Mouse (Mus musculus) spleen, embryonic (tissue): ENCODE measurements around the gene AU022252.

Experiments
- CTCF ChIA-PET: fragments of 350-600 bp; sonication (Branson Sonifier 250); formaldehyde crosslinking; loops from one replicate; lab custom pipeline; 2022; lab: Charles Lee

AU022252 gene

DNA sequence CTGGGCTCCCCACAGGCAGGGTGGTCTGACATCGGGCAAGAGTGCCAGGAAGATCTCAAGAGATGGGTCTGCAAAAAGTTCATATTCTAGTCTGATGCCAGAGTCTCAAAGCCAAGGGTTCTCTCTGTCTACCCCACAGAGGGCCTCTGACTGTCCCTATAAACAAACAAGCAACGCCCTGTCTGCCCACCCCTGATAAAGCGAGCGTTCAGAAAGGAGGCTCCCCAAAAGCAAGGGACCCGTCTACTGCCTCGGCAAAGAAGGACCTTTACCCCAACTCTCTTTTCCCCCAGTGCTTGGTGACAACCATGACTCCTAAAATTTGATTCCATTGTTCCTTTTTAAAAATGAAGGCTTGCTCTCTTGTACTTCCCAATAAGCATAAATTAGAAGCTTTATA lies 42.6 kb downstream of the AU022252 start, which contains the start of gene Ermap:
TSS of gene Ermap (minus strand) at position 148 of the 400 bp plus-strand sequence.
- CTCF ChIA-PET: interaction anchor here (0.6 to 0.7 kb wide), 2 partner anchors 17 to 543 kb away, joined by 3 read pairs; no protein-coding TSS in a partner anchor

DNA sequence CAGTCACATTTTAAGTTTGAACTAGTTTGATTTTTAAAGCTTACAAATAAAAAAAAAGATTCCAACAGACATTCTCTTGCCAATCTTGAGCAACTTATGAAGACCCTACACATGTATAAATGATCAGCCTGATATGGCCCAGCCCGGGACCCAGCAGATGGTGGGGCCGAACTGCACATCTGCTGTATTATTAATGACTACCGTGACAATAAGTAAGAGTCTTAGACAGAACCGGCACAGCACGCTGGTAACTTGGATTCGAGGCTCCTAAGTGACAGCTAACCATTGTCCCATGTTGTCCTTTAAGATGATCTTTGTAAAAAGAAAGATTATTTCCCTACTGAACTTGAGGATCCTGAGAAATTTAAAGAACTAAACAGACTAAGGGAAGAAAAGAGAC lies 43.1 kb downstream of the AU022252 start:
- CTCF ChIA-PET: interaction anchor here (0.6 to 0.7 kb wide), 2 partner anchors 16 to 543 kb away, joined by 3 read pairs; no protein-coding TSS in a partner anchor

DNA sequence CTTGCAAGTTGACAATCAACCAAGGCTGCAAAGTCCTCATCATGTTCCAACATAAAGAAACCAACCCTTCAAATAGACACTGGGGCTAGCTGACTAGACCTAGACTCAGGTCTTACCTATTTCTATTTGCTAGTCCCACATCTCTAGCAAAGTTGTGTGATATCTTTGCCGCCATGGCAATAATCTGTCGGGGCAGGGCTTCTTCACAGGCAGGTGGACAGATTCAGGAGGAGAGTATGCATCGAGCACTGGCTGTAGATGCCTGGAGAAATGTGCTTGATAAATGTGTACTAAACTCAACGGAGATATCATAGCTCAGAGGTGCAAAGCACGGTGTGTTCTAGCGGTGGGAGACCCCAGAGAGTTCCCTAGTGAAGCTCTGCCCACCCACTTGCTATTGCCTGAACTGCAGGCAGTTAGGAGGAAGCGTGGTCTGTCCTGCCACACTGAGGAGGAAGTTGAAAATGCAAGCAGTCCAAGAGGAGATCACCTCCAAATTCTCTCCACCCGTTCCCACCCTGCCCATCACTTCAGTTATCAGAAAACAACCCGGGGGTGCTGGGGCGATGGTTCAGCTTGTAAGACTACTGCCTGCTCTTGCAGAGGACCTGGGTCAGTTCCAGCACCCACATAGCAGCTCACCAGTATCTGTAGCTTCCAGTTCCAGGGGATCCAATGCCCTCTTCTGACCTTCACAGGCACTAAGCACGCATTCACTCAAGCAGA lies 44.3 kb downstream of the AU022252 start:
- CTCF ChIA-PET: no interaction called here

DNA sequence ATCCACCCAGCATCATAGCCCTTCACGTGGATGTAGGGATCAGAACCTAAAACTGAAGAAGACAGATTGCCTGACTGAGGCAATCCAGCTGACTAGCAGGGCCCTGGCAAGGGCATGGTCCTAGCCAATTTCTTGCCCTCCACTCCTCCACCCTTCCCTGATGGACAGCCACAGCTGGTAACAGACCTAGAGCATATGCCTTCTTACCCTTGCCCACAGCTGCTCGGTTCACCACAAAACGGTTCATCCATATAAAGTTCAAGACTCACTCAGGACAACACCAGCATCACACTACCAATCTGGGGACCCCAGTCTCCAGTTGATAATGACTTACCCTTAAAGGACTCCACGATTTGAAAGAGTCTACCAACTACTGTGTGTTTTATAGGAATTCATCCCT lies 46.7 kb downstream of the AU022252 start:
- CTCF ChIA-PET: no interaction called here

DNA sequence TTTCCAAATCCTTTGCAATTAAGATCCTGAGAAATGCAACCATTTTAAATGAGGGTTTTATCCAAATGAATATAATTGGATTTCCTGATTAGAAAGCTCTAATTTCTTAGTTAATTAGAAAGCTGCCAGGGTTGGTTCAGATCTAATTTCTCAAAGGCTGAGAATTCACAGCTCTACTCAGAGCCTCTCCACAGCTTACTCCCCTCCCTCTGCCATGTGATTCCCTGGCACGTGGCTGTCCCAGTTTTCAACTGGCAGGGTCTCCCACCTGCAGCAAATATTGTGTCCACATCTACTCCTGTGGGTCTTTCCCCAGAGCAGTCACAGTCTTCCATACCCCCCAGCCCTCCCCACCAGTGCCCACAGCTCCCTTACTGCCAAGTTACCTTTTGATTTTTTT lies 49.0 kb downstream of the AU022252 start:
- CTCF ChIA-PET: interaction anchor here (0.9 kb wide), 1 partner anchor 10 kb away, joined by 3 read pairs; no protein-coding TSS in a partner anchor

DNA sequence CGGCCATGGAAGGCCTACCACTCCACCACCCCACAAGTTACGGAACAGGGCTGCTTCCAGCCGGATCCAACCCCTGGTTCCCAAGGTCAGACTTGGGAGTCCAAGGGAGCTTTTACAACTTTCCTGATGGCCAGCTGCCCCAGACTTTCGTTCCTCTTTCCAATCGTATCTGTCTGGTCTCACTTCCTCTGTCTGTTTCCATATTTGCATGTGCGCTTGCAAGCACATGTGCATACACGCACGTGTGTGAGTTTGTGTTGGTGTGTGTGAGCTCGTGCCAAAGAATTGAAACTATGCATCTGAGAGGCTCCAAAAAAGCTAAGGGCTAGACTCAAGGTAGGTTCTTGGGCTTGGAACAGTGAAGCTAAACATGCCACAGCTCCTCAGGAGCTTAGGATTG lies 51.1 kb downstream of the AU022252 start:
- CTCF ChIA-PET: interaction anchor here (0.7 kb wide), 1 partner anchor 186 kb away, joined by 10 read pairs; no protein-coding TSS in a partner anchor

DNA sequence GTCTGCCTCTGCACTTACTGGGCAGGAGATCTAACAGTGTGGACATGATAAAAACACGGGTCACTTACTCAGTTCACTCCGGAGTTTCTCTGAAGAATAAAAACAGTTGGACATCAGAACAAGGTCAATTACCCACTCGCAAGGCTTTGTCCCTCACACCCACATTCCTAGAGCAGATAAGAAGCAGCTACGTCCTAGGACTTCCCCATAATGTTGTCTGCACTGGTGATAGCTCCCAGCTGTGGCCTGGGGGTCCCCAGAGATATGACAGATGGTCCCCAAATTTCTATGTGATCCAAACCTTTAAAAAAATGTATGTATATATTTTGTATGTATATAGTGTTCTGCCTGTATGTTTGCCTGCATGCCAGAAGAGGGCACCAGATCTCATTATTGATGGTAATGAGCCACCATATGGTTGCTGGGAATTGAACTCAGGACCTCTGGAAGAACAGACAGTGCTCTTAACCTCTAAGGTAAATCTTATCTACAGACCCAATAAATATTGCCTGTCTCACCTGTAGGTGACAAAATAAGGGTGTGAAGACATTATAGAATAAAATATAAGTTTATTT lies 52.3 kb downstream of the AU022252 start:
- CTCF ChIA-PET: no interaction called here

DNA sequence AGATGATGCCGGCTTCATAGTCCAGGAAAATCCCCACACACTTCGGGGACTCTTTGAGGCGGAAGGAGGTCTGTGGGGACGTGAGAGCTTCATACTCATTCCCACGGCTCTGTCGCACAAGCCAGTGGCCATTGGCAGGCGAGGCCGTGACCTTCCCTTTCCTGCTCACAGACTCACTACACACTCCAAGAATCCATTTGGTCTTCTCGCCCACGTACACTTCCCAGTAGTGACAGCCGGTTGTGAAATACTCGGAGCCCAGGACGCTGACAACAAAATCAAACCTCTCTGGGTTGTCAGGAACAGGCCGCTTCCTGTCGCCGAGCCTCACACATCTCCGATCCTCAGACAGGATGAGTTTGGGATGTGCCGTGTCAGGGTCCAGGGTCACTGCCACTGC lies 54.2 kb downstream of the AU022252 start:
- CTCF ChIA-PET: interaction anchor here (0.9 kb wide), 1 partner anchor 54 kb away, joined by 3 read pairs; no protein-coding TSS in a partner anchor

DNA sequence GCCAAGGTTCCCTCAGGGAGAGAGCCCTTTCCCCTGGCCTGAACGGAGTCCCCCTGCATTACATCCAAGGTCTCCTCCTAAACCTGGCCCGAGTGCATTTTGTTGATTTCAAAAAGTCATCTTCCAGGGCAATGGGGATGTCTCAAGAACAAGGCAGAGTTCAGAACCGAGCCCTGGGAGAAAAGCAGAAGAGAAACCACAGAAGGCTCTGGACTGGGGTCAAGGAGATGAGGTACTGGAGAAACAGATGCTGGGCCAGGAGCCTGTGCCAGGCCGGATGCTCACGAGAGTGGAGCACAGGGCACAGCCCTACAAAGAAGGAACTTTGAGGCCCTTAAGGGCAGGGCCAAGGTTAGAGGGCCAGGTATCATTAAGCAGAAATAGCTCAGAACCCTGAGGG lies 54.8 kb downstream of the AU022252 start:
- CTCF ChIA-PET: interaction anchor here (0.6 kb wide), 1 partner anchor 528 kb away, joined by 5 read pairs; no protein-coding TSS in a partner anchor

DNA sequence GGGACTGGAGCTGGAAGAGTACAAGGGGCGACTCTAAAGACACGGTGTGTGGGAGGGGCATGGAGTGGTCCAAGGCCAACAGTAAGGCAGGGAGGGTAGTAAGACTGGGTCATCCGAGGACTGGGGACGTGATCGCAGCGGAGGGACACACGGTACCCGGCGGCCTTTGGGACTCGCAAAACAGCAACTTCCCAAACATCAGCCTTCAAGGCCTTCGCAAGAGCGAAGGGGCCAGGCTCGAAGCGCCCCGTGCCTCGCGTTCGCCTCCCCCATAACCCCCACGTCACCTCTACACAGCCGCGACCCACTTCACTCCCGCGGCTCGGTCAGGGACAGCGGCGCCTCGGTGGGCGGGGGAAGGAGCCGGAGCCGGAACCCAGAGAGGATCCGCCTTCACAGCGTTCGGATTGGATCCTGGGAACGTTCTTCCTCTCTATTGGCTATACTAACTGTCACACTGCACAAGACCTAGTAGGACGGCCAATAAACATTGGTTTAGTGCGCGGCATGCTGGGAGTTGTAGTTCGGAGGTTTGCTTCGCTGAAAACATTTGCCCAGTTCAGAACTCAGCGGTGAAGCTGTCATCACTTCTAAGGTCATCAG lies 58.6 kb downstream of the AU022252 start, which contains the start of gene Zfp691:
TSS of gene Zfp691 (minus strand) at position 345 of the 603 bp plus-strand sequence.
- CTCF ChIA-PET: no interaction called here

DNA sequence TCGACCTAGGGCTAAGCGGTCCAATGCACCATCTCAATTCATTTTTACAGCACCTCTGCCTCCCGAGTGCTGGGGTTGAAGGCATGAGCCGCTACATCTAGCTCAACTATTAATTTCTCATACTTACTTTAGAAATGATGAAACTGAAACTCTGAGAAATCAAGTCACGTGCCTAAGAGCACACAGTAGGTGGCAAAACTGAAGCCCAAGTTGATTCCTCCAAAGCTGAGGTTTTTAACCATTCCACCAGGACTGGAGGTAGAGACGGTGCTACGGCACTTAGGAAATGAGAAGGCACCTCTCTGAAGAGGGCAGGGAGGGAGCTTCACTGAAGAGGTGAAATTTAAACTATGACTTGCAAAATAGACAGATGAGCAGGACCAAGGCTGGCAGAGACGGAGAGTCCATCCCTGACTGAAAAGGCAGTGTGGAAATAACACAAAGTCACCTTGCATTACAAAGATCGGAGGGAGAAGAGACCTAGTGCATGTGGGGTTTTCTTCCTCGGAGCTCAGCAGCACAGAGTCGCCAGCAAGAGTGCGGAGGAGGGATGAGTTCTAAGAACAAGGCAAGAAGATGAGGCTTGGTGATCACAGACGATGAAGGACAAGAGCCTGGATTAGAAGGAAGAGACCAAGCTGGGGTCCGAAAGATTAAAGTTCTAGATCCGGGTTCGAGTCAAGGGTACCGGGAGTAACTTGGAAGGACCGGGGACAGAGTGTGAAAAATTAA lies 59.4 kb downstream of the AU022252 start:
- CTCF ChIA-PET: interaction anchor here (0.5 kb wide), 2 partner anchors 17 to 35 kb away, joined by 3 read pairs; partner anchors contain the start of gene Ermap

DNA sequence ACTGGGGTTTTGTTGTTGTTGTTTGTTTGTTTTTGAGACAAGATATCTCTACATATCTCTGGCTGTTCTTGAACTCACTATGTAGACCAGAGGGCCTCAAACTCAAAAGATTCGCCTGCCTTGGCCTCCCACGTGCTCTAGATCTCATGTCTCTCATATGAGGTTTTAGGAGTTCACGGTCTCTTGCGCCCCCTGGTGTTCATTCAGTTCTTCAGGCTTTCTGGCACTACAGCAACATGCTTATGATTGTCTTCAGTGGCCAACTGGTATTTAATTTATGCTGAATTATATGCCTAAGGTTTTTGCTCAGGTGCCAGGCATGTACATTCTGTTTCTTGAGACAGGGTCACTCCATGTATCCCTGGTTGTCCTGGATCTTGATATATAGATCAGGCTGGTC lies 64.8 kb downstream of the AU022252 start:
- CTCF ChIA-PET: no interaction called here

DNA sequence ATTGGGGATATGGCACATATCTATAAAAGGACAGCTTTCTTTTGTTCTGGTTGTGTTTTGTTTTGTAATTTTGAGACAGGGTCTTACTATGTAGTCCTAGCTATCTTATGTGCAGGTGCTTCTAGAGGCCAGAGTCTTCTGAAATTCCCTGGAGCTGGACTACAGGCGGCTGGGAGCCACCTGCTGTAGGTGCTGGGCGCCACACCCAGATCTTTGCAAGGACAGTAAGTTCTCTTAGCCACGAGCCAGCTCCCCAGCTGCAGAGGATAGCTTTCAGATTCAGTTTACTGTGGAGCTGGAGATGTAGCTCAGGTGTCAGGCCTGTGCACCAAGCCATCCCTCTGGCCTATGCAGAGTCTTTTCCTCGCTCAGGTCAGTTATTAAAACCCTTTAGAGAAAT lies 65.4 kb downstream of the AU022252 start:
- CTCF ChIA-PET: interaction anchor here (0.6 kb wide), 1 partner anchor 56 kb away, joined by 4 read pairs; no protein-coding TSS in a partner anchor

DNA sequence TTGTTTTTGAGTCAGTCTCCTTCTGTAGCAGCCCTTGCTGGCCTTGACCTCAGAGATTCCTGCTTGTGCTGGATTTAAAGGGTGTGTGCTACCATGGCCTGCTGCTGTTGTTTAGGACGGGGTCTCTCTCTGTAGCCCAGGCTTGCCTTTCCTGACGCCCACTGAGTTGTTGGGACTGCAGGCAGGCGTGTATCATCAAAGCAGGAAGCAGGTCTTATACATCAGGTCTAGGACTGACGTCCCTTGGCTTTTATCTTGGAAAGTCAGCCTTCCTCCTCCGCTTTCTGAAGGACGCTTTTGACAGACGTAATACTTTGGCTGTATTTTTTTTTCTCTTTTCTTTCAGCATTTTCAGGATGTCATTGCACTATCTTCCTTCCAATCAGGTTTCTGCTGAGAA lies 66.6 kb downstream of the AU022252 start:
- CTCF ChIA-PET: no interaction called here

DNA sequence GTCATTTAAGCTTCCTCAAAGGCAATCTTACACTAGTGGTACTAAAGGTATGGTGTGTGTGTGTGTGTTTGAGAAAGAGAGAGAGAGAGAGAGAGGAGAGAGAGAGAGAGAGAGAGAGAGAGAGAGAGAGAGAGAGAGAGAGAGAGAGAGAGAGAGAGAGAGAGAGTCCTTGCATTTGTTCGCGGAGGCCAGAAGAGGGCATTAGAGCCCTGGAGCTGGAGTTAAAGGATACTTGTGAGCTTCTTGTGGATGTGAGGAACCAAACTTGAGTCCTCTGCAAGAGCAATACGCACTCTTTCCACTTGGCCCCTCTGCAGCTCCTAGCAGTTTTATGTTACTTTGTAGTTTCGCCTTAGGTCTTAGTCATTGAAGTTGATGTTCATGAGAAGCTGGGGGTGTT lies 69.5 kb downstream of the AU022252 start:
- CTCF ChIA-PET: interaction anchor here (0.6 kb wide), 1 partner anchor 158 kb away, joined by 4 read pairs; no protein-coding TSS in a partner anchor

DNA sequence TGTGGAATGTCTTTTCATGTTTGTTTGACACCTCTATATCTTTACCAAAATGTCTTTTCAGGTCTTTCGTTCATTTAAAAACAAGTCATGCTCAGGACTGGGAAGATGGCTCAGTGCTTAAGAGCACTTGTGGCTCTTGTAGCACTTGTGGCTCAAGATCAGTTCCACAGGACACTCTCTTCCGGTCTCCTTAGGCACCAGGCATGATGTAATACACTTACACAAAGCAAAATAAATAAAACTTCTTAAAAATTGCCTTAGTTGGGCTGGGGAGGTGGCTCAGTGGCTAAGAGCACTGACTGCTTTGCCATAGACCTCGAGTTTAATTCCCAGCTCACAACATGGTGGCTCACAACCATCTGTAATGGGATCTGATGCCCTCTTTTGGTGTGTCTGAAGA lies 71.2 kb downstream of the AU022252 start:
- CTCF ChIA-PET: no interaction called here

DNA sequence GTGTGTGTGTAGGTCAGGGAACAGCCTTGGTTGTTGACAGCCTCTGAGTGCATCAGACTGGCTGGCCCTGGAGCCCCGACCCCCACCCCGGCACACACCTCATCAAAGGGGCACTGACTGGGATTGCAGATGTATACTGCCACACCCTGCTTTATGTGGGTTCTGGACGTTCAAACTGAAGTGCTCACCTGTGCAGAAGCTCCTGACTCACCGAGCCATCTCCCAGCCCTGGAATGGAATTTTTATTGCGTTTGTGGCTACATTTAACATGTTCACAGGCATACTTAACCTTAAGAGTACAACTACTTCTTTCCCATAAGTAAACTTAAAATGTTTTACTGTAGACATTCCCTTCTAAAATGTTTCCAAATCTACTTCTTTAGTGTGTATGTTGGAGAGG lies 74.6 kb downstream of the AU022252 start:
- CTCF ChIA-PET: interaction anchor here (0.5 to 0.7 kb wide), 4 partner anchors 370 to 1771 kb away, joined by 3 to 6 read pairs (median 4); no protein-coding TSS in a partner anchor

DNA sequence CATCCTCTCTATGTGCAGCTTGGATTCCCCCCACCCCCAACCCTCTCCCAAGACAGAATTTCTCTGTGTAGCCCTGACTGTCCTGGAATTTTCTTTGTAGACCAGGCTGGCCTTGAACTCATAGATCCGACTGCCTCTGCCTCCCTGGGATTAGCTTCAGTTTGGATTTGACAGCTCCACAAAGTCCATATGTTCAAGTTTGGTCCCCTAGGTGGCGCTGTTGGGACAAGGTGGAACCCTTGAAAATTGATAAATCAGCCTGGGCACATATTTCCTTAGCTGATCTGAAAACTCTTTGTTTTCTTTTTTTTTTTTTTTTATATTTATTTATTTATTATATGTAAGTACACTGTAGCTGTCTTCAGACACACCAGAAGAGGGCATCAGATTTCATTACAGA lies 75.3 kb downstream of the AU022252 start:
- CTCF ChIA-PET: interaction anchor here (0.6 kb wide), 2 partner anchors 35 to 1608 kb away, joined by 3 to 4 read pairs; no protein-coding TSS in a partner anchor
